Mouse (Mus musculus): ENCODE measurements around the gene Rtkn2.

DNA sequence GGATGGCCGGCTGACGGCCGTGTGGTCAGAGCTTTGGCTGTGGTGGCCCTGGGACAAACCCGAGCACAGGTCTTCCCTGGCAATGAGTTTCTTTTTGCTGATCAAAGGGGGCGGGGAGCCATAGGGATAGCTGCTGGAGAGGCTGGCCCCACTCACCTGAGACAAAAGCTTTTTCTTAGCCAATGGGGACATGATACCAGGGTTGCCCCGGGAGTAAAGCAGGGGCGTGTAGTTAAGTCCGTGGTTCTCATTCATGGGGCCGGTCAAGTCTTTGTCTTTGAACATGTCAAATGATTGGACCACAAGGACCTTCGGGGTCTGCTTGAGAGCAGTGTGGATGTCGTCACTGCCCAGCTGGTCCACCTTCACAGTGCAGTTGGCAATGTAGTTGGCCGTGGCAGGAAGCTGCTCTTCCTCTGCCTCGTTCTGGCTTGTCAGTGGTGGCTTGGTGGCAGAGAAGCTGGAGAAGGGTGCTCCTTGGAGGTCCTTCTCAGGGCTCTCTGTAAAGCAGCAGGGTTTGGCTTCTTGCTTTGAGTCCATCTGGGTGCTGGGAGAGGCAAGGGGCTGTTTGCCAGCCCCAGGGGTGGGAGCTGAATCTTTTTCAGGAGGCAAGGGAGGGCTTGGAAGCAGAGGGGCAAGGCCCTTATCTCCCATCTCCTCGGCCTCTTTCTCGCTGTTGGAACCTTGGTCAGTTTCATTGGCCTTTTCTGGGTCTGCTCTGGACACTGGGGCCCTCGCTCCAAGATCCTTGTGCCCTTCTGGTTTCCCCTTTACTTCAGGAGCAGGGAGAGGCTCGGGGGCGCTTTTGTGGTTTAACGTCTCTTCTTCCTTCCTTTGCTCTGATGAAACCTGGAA is 118.7 kb downstream of the Rtkn2 start:
- TF ChIP-seq GATA1 (IDR thresholded peaks at IDR 0.05; ENCODE audit: borderline replicate concordance, low read length) (no peak), FLI1 (IDR thresholded peaks at IDR 0.05; ENCODE audit: low read length) (no peak)
